Mouse (Mus musculus) lung, embryonic 14.5 days (tissue): ENCODE results near the gene Acod1. TPM values are rescaled to one million over a fixed set of nuclear protein-coding genes. Genes with fewer than 3 reads are reported as not detected.
A peak's percentile ranks its signal among the peaks of the same experiment; 100 is the strongest.

Source experiments
- ATAC-seq: fragments of 200-750 bp; cut with Nextera tagmentation; 2 replicates; pipeline ENCODE4 v1.8.0; 2017; ENCODE audit warnings: mild to moderate bottlenecking, moderate TSS enrichment, moderate library complexity; ENCODE audit not compliant: insufficient read depth
- DNase-seq: peaks from one replicate; pipeline ENCODE4 v3.0.0-alpha.2; 2015
- H3K27ac ChIP-seq: fragments of 300-500 bp; sonication (generic); 2 replicates; pipeline ENCODE4 v1.5.1; 2014; ENCODE audit warnings: low read depth, mild to moderate bottlenecking, moderate library complexity
- H3K27me3 ChIP-seq: fragments of 300-500 bp; sonication (generic); 2 replicates; pipeline ENCODE4 v1.6.1; 2014; ENCODE audit warnings: low read length, control low read depth; ENCODE audit not compliant: insufficient read depth
- H3K36me3 ChIP-seq: fragments of 300-500 bp; sonication (generic); 2 replicates; pipeline ENCODE4 v1.6.1; 2014; ENCODE audit warnings: control low read depth; ENCODE audit not compliant: insufficient read depth
- H3K4me1 ChIP-seq: fragments of 300-500 bp; sonication (generic); 2 replicates; pipeline ENCODE4 v1.6.1; 2014; ENCODE audit warnings: antibody characterized with exemption, control low read depth; ENCODE audit not compliant: insufficient read depth
- H3K4me2 ChIP-seq: fragments of 300-500 bp; sonication (generic); 2 replicates; pipeline ENCODE4 v1.6.1; 2014; ENCODE audit warnings: mild to moderate bottlenecking
- H3K4me3 ChIP-seq: fragments of 300-500 bp; sonication (generic); 2 replicates; pipeline ENCODE4 v1.5.1; 2014; ENCODE audit warnings: low read depth, low read length
- H3K9ac ChIP-seq: fragments of 300-500 bp; sonication (generic); 2 replicates; pipeline ENCODE4 v1.6.1; 2014
- H3K9me3 ChIP-seq: fragments of 300-500 bp; sonication (generic); 2 replicates; pipeline ENCODE4 v1.6.1; 2016; ENCODE audit warnings: low read depth, low read length, control low read depth
- CTCF ChIP-seq: IDR thresholded peaks from 2 replicates; pipeline ENCODE4 v1.5.1; 2016; ENCODE audit warnings: antibody characterized with exemption, low read depth
- WGBS: fragments of 180-500 bp; shearing (Covaris S2); extraction: QIAGEN DNeasy Blood & Tissue Kit; methylation state at CpG from one replicate; pipeline ENCODE4 v1.1.7; 2014; 5-methylcytosine and 5-hydroxymethylcytosine counted together
- polyA plus RNA-seq: library from polyadenylated mRNA; unstranded; fragments of >200 nt; fragmentation: Nextera tagmentation; extraction: Ambion mirVana; gene quantifications from 2 replicates; pipeline ENCODE4 v1.2.1, GENCODE M21; 2014

Acod1 gene
- polyA plus RNA-seq: not detected in 2 replicates

GRCm38 (mm10) chr14:103046677-103047076, at the start of gene Acod1:
Acod1 (plus strand) TSS chr14:103046977.
- Histone ChIP-seq H3K36me3 (no peaks in the 10 kb centered on the region), H3K9ac (no peak within 1 kb of the TSS), H3K4me3 (no peak within 1 kb of the TSS), H3K27ac (no peak within 1 kb of the TSS), H3K9me3 (no peaks in the 10 kb centered on the region), H3K4me2 (no peak within 1 kb of the TSS), H3K27me3 (no peaks in the 10 kb centered on the region), H3K4me1 (no peaks in the 10 kb centered on the region)
- WGBS: 58% methylated on average over 2 of the region's 2 CpGs
- ATAC-seq (no peak), DNase-seq (no peak)
- no peak for TF ChIP-seq CTCF

DNA sequence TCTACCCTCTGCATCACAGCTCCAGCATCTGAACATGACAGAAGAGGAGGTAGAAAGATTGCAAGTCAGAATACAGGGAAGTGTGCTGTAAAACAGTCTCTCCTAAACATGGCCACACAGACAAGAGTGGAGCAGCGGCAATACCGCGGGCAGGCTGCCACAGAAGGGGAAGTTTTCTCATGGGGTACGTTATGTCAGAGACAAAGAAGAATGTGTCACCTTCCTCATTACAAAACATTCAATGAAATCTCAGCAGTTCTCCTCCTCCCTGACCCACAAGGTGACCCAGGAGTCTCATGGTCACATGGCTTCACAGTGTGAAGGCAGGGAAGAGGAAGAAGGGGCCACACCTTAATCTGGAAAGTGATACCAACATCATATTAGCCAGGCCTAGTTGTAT, 39.0 kb upstream of the Acod1 start:
- H3K36me3 ChIP-seq: no peaks in the 10 kb centered on the region

GRCm38 (mm10) chr14:103011782-103012181, 35.0 kb upstream of the Acod1 start:
- no peaks in the 10 kb centered on the region for H3K27me3 ChIP-seq
- no peak overlapping the region for H3K4me3 ChIP-seq
- WGBS: 21% methylated on average over 5 of the region's 5 CpGs
- no peak overlapping the region for H3K4me2 ChIP-seq
- no peaks in the 10 kb centered on the region for H3K9me3 ChIP-seq
- H3K27ac ChIP-seq: no peak overlapping the region
- ATAC-seq (no peak), DNase-seq (peak; percentile 79)
- no peaks in the 10 kb centered on the region for H3K36me3 ChIP-seq
- H3K4me1 ChIP-seq: no peaks in the 10 kb centered on the region
- TF ChIP-seq CTCF: peak; percentile 67
- H3K9ac ChIP-seq: no peak overlapping the region

More for the DNA sequence above, 39.0 kb upstream of the Acod1 start:
- Histone ChIP-seq H3K27me3 (no peaks in the 10 kb centered on the region), H3K9me3 (no peaks in the 10 kb centered on the region), H3K27ac (no peak overlapping the region), H3K4me1 (no peaks in the 10 kb centered on the region), H3K4me3 (no peak overlapping the region), H3K9ac (no peak overlapping the region), H3K4me2 (no peak overlapping the region)
- DNase-seq (no peak), ATAC-seq (no peak)
- WGBS: 85% methylated on average over 4 of the region's 4 CpGs
- TF ChIP-seq CTCF: no peak

DNA sequence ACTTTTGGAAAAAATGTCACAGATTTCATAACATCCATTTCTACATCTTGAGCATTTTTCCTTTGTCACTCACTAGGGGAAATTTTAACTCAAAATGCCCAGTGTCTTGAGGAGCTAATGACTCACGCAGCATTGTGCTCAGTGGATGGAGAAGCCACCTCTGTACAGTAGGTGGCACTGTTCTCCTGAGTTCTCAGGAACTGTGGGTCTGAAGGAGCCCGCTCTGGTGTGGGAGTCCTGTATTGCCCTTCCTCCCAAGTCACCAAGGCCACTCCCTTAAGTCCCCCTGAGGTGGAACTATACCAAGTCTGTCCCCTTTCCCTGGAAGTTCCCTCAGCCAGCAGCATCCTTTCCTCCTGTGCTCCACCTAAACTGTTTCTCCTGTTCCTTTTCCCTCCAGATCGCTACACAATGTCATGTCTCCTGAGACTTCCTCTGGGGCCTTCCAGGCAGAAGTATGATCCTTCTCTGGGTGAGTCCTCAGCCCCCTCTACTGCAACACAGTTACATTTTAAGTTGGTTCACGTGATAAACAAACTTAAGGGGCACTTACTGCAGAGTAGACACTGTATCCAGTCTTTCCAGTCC, 34.1 kb upstream of the Acod1 start:
- ATAC-seq (peak; percentile 95), DNase-seq (peak; percentile 93)
- Histone ChIP-seq H3K4me3 (no peak overlapping the region), H3K9me3 (no peaks in the 10 kb centered on the region), H3K27me3 (no peaks in the 10 kb centered on the region), H3K4me2 (no peak overlapping the region), H3K36me3 (no peaks in the 10 kb centered on the region), H3K4me1 (no peaks in the 10 kb centered on the region), H3K9ac (no peak overlapping the region), H3K27ac (no peak overlapping the region)
- WGBS: 25% methylated on average over 4 of the region's 4 CpGs
- peak; percentile 84 for TF ChIP-seq CTCF

- H3K4me3 ChIP-seq: no peak overlapping the region
- DNase-seq: no peak
- H3K36me3 ChIP-seq: no peaks in the 10 kb centered on the region
- H3K27ac ChIP-seq: no peak overlapping the region
- no peak for ATAC-seq
- no peak overlapping the region for H3K9ac ChIP-seq
- TF ChIP-seq CTCF: no peak
- no peaks in the 10 kb centered on the region for H3K27me3 ChIP-seq
- 45% methylated on average over 5 of the region's 5 CpGs for WGBS
- H3K4me2 ChIP-seq: no peak overlapping the region
- H3K4me1 ChIP-seq: no peaks in the 10 kb centered on the region
- H3K9me3 ChIP-seq: no peaks in the 10 kb centered on the region
Measured at GRCm38 (mm10) chr14:103017009-103017408, 29.8 kb upstream of the Acod1 start.

GRCm38 (mm10) chr14:103020046-103020445, 26.7 kb upstream of the Acod1 start:
- H3K4me2 ChIP-seq: no peak overlapping the region
- WGBS: 35% methylated on average over 2 of the region's 2 CpGs
- H3K4me3 ChIP-seq: no peak overlapping the region
- no peak overlapping the region for H3K27ac ChIP-seq
- H3K36me3 ChIP-seq: no peaks in the 10 kb centered on the region
- ATAC-seq: no peak
- no peak for TF ChIP-seq CTCF
- H3K9me3 ChIP-seq: no peaks in the 10 kb centered on the region
- no peaks in the 10 kb centered on the region for H3K27me3 ChIP-seq
- DNase-seq: peak; percentile 47
- H3K9ac ChIP-seq: no peak overlapping the region
- no peaks in the 10 kb centered on the region for H3K4me1 ChIP-seq

- no peaks in the 10 kb centered on the region for H3K4me1 ChIP-seq
- DNase-seq (no peak), ATAC-seq (no peak)
- TF ChIP-seq CTCF: no peak
- 72% methylated on average over 2 of the region's 2 CpGs for WGBS
- no peaks in the 10 kb centered on the region for H3K27me3 ChIP-seq
- H3K4me3 ChIP-seq: no peak overlapping the region
- no peak overlapping the region for H3K27ac ChIP-seq
- H3K9ac ChIP-seq: no peak overlapping the region
- H3K4me2 ChIP-seq: no peak overlapping the region
- H3K36me3 ChIP-seq: no peaks in the 10 kb centered on the region
- no peaks in the 10 kb centered on the region for H3K9me3 ChIP-seq
Measured at GRCm38 (mm10) chr14:103029203-103029602, 17.6 kb upstream of the Acod1 start.
